Mouse (Mus musculus) neural tube, embryonic 12.5 days (tissue): Measurements from ENCODE around the gene Atp23. TPM values are rescaled to one million over a fixed set of nuclear protein-coding genes. Genes with fewer than 3 reads are reported as not detected.
"Not testable (repeated sequence)": the region's sequence is repeated elsewhere in the genome, so short reads cannot be mapped to it uniquely, and the experiment has no call there.

Source experiments
- ATAC-seq: fragments of 200-750 bp; cut with Nextera tagmentation; 2 replicates; pipeline ENCODE4 v1.8.0; 2017; ENCODE audit warnings: low read depth, mild to moderate bottlenecking, moderate TSS enrichment, moderate library complexity; ENCODE audit not compliant: low FRiP score
- H3K27ac ChIP-seq: fragments of 300-500 bp; sonication (generic); 2 replicates; pipeline ENCODE4 v1.5.1; 2016
- H3K27me3 ChIP-seq: fragments of 300-500 bp; sonication (generic); replicated peaks from 2 replicates; pipeline ENCODE4 v1.6.1; 2016; ENCODE audit warnings: mild to moderate bottlenecking
- H3K36me3 ChIP-seq: fragments of 300-500 bp; sonication (generic); 2 replicates; pipeline ENCODE4 v1.6.1; 2016; ENCODE audit warnings: mild to moderate bottlenecking
- H3K4me1 ChIP-seq: fragments of 300-500 bp; sonication (generic); 2 replicates; pipeline ENCODE4 v1.6.1; 2016
- H3K4me2 ChIP-seq: fragments of 300-500 bp; sonication (generic); replicated peaks from 2 replicates; pipeline ENCODE4 v1.6.1; 2016; ENCODE audit warnings: mild to moderate bottlenecking
- H3K4me3 ChIP-seq: fragments of 300-500 bp; sonication (generic); 2 replicates; pipeline ENCODE4 v1.5.1; 2016
- H3K9ac ChIP-seq: fragments of 300-500 bp; sonication (generic); 2 replicates; pipeline ENCODE4 v1.6.1; 2016; ENCODE audit warnings: mild to moderate bottlenecking
- H3K9me3 ChIP-seq: fragments of 300-500 bp; sonication (generic); 2 replicates; pipeline ENCODE4 v1.6.1; 2016; ENCODE audit warnings: mild to moderate bottlenecking
- WGBS: fragments of 180-500 bp; shearing (Covaris S2); methylation state at CpG from one replicate; pipeline ENCODE4 v1.1.7; 2016; 5-methylcytosine and 5-hydroxymethylcytosine counted together
- polyA plus RNA-seq: library from polyadenylated mRNA; unstranded; fragments of >200 nt; fragmentation: Nextera tagmentation; extraction: Ambion mirVana; gene quantifications from 2 replicates; pipeline ENCODE4 v1.2.1, GENCODE M21; 2016

Atp23 gene
- polyA plus RNA-seq, 1 experiment from 2014 or later = 13.1 TPM

DNA sequence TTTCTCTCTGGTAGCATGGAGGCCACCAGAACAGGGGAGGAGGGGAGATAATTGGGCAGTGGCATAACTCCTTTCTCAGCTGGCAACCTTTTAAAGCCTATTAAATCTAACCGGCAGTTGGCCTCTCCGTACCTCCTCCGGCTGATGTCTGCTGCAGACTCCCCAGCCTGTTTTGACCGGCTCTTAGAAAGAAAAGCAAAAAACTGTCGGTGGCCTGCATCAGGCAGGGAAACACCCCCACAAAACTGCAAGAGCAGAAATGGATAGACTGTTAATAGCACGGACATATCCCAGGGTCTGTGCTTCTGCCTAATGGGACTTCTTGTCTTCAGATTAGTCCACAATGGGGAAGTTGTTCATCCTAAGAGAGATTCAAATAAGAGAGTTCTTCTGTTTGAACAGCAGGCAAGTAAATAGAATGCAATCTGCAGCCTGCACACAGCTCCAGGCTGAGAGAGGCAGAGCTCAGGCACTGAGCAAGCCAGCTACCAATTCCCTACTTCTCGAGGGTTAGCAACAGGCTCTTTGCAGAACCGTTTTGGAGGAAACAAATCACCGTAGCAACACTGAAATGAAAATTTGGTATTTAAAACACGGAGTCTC is 55.7 kb downstream of the Atp23 start:
- no peak overlapping the region for H3K9ac ChIP-seq
- peaks cover 8% of the 10 kb centered on the region; the same call in 1 of the 2 replicates for H3K9me3 ChIP-seq
- no peak overlapping the region for H3K27ac ChIP-seq
- no peaks in the 10 kb centered on the region for H3K27me3 ChIP-seq
- H3K4me2 ChIP-seq = peak overlapping the region; percentile 41
- no peak overlapping the region for H3K4me3 ChIP-seq
- no peaks in the 10 kb centered on the region for H3K36me3 ChIP-seq
- H3K4me1 ChIP-seq = peaks cover 11% of the 10 kb centered on the region; the same call in 1 of the 2 replicates
- 22% methylated on average over 10 of the region's 10 CpGs for WGBS
- ATAC-seq = peak; percentile 59; the same call in 1 of the 2 replicates

DNA sequence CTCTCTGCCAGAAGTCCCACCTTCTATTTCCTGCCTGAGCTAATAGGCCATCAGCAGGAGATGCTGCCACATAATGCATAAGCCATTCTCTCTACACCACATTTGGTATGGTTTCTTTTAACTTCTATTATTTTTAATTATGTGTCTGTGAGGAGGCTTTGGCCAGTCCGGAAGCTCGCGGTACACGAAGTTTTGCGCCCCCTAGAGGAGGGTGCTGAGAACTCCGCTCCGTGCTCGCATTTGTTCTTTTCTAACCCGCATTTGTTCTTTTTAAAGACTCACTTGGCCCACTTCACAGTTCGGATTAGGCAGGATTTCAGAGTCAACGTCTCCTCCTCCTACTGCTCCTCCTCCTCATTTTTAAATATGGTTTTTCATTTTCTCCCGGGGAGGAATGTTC is 56.5 kb downstream of the Atp23 start:
- WGBS = 38% methylated on average over 12 of the region's 12 CpGs
- Histone ChIP-seq H3K9ac (no peak overlapping the region), H3K27ac (no peak overlapping the region), H3K27me3 (no peaks in the 10 kb centered on the region), H3K9me3 (peaks cover 8% of the 10 kb centered on the region; the same call in 1 of the 2 replicates), H3K4me3 (no peak overlapping the region), H3K36me3 (no peaks in the 10 kb centered on the region), H3K4me1 (peaks cover 11% of the 10 kb centered on the region; the same call in 1 of the 2 replicates), H3K4me2 (no peak overlapping the region)
- peak; percentile 23; the same call in 1 of the 2 replicates for ATAC-seq

DNA sequence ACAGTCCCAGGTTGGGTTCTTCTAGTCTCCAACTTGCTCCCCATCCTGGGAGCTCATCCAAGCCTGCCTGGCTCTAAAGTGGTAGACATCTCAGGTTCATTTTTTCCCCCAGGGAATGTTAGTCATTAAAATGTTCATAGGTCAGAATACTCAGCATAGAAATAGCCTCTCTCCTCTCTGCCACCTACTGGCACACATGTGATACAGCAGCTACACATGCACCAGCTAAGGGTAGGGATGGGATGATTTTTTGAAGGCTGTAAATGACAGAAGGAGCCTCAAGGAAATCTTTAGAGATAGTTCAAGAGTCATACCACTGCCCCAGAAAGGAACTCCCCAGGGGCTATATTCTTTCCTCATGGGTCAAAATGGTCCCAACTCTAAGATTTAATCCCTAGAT is 60.9 kb downstream of the Atp23 start:
- Histone ChIP-seq H3K4me1 (peaks cover 2% of the 10 kb centered on the region; the same call in 1 of the 2 replicates), H3K9me3 (peaks cover 8% of the 10 kb centered on the region; the same call in 1 of the 2 replicates), H3K36me3 (no peaks in the 10 kb centered on the region), H3K4me2 (no peak overlapping the region), H3K4me3 (no peak overlapping the region), H3K27me3 (no peaks in the 10 kb centered on the region), H3K9ac (no peak overlapping the region), H3K27ac (no peak overlapping the region)
- ATAC-seq = no peak

DNA sequence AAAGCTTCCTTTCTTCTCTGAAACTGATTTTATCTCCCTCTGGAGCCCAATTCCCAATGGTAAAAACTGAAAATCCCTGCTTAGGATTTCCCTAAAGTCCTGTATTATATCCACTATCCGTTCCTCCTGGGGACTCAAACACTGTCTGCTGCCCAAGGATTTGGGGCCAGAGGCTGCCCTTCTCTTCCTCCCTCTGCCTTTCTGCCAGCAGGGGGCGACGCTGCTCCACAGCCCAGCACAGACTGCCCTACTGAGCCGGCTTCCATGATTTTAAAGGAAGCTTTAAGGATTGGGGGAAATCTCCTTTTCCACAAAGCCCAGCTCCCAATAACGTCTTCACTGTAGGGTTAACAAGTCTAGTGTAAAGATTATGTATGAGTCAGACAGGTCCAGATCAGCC is 68.1 kb downstream of the Atp23 start:
- Histone ChIP-seq H3K4me2 (no peak overlapping the region), H3K9ac (no peak overlapping the region), H3K27me3 (no peaks in the 10 kb centered on the region), H3K4me1 (no peaks in the 10 kb centered on the region), H3K9me3 (no peaks in the 10 kb centered on the region), H3K4me3 (no peak overlapping the region), H3K36me3 (no peaks in the 10 kb centered on the region), H3K27ac (no peak overlapping the region)
- no peak for ATAC-seq
- WGBS = 44% methylated on average over 5 of the region's 5 CpGs

DNA sequence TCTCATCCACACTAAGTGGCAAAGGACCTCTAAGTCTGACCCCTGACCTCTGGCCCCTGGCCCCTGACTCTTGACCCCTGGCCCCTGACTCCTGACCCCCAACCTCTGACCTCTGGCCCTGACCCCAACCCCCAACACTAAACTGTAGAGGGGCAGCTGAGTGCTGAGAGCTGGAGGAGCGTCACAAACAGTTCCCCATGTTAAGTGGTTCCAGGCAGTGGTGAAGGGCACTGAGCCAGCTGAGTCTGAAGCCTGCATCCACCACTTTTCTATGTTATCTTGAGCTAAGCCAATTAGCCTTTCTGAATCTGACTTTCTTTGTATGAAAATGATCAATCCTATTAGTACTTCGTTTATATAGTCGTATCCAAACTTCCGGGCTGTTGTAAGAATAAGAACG is 69.8 kb downstream of the Atp23 start:
- H3K27ac ChIP-seq = no peak overlapping the region
- no peak overlapping the region for H3K9ac ChIP-seq
- no peak for ATAC-seq
- H3K4me1 ChIP-seq = no peaks in the 10 kb centered on the region
- no peaks in the 10 kb centered on the region for H3K9me3 ChIP-seq
- no peak overlapping the region for H3K4me2 ChIP-seq
- H3K27me3 ChIP-seq = no peaks in the 10 kb centered on the region
- no peaks in the 10 kb centered on the region for H3K36me3 ChIP-seq
- no peak overlapping the region for H3K4me3 ChIP-seq
- WGBS = 94% methylated on average over 5 of the region's 5 CpGs

DNA sequence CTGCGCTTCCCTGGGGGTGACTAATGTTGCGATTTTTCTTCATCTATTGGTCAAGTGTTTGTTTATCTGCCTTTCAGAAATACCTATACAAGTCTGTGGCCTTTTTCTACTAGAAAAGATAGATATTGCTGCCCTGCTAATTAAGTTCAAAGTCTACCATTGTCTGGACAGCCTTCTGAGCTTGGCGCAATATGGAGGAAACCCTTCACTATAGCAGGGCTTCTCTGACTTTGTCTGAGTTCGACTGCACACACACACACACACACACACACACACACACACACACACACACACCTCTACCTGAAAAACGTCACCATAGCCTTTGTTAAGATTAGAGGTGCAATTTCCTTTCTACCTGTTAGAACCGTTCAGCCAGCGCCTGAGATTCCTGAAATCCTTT is 72.5 kb downstream of the Atp23 start:
- Histone ChIP-seq H3K4me3 (no peak overlapping the region), H3K4me2 (no peak overlapping the region), H3K4me1 (no peaks in the 10 kb centered on the region), H3K27ac (no peak overlapping the region), H3K36me3 (no peaks in the 10 kb centered on the region), H3K9me3 (no peaks in the 10 kb centered on the region), H3K9ac (no peak overlapping the region), H3K27me3 (no peaks in the 10 kb centered on the region)
- 61% methylated on average over 7 of the region's 7 CpGs for WGBS
- ATAC-seq = peak; percentile 59

DNA sequence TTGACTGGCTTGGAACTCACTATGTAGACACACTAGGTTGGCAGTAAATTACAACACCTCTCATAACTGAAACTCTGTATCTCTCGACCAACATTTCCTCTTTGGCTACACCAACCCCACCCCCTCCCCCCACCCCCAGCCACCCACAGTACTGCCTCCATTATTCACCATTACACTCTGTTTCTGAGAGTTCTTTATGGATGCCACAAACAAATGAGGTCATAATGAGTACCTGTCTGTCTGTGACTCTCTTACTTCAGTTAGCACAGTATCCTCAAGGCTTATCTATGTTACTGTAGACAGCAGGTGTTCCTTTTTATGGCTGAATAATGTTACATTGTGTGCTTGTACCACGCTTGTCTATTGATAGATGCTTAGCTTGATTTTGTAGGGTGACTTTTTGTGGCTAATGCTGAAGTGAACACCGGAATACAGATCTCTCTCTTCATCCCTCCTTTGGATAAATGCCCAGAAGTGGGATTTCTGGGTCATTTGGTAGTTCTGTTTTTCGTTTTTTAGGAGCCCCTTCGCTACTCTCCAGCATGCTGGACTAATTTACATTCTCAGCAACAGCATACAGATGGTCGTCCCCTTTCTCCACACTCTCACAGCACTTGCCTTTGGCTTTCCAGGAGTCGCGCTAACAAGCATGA is 73.1 kb downstream of the Atp23 start:
- ATAC-seq = peak; percentile 82
- no peak overlapping the region for H3K4me2 ChIP-seq
- H3K36me3 ChIP-seq = no peaks in the 10 kb centered on the region
- no peak overlapping the region for H3K27ac ChIP-seq
- H3K4me3 ChIP-seq = no peak overlapping the region
- no peaks in the 10 kb centered on the region for H3K4me1 ChIP-seq
- H3K9me3 ChIP-seq = no peaks in the 10 kb centered on the region
- H3K9ac ChIP-seq = no peak overlapping the region
- WGBS = 40% methylated on average over 8 of the region's 8 CpGs
- no peaks in the 10 kb centered on the region for H3K27me3 ChIP-seq

DNA sequence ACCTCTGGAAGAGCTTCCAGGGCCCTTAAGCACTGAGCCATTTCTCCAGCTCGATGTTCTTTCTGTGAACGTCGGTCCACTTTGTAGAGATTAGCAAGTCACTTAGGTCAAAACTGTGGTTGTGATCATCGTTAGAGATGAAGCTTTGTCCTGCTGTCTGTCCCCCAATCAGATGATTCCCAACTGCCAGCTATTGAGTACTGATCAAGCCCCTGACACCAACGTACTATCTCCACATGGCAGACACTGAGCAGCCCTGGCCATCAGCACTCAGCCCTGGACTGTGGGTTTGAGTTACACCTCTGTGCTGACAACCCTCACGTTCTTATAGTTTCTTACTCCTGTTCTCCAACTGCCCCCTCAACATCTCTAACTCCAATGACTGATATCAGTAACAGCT is 74.2 kb downstream of the Atp23 start:
- H3K9ac ChIP-seq = no peak overlapping the region
- no peaks in the 10 kb centered on the region for H3K4me1 ChIP-seq
- no peak for ATAC-seq
- no peak overlapping the region for H3K27ac ChIP-seq
- no peak overlapping the region for H3K4me3 ChIP-seq
- no peaks in the 10 kb centered on the region for H3K36me3 ChIP-seq
- H3K4me2 ChIP-seq = no peak overlapping the region
- no peaks in the 10 kb centered on the region for H3K9me3 ChIP-seq
- WGBS = 97% methylated on average over 6 of the region's 6 CpGs
- H3K27me3 ChIP-seq = no peaks in the 10 kb centered on the region

DNA sequence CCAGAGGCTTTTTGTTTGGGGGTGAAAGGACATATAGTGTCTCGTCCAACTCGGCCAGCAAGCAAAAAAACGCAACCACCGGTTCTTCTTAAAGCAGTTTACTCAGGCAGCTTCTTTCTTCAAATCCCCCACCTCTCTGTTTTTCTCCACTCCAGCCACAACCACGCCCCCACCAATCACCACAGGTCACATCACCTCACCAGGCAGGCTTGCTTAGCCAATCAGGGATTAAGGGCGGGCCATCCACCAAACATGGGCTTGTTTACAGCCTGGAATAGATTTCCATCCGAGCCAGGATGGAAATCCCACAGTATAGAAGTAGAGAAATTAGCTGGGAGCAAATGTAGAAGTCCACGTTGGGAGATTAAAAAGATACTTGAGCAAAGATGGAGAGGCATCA is 74.9 kb downstream of the Atp23 start:
- H3K27me3 ChIP-seq, ATAC-seq, H3K27ac ChIP-seq, H3K4me1 ChIP-seq, H3K9ac ChIP-seq, H3K9me3 ChIP-seq, H3K4me2 ChIP-seq, H3K36me3 ChIP-seq, H3K4me3 ChIP-seq: not testable (repeated sequence)
- 91% methylated on average over 8 of the region's 8 CpGs for WGBS

DNA sequence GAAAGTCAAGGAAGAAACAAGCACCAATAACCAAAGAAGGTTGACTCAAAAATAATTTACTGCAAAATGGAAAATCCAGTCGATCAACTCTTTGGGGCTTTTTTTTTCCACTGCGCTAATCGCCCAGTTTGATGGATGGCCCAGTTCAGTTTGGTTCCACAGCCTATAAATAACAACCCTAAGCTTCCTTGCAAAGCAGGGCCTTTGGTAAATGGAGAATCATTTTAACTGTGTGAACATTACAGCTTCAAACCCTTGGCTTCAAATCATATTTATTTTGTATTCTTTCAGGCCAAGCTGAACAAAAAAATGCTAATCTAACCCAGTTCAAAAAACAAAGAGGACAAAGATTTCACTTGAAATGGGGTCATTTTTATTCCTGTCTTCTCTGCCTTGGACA is 78.7 kb downstream of the Atp23 start:
- no peak for ATAC-seq
- H3K4me3 ChIP-seq = no peak overlapping the region
- H3K27ac ChIP-seq = no peak overlapping the region
- no peak overlapping the region for H3K4me2 ChIP-seq
- H3K36me3 ChIP-seq = no peaks in the 10 kb centered on the region
- H3K27me3 ChIP-seq = no peaks in the 10 kb centered on the region
- no peaks in the 10 kb centered on the region for H3K4me1 ChIP-seq
- no peak overlapping the region for H3K9ac ChIP-seq
- 60% methylated on average over 3 of the region's 3 CpGs for WGBS
- H3K9me3 ChIP-seq = no peaks in the 10 kb centered on the region

Other genes starting within 250 kb of the Atp23 start
- 39.4 and 42.6 TPM in 2 replicates for gene Ctdsp2, start 77.4 kb upstream of the Atp23 start, polyA plus RNA-seq
- gene Avil, start 99.4 kb upstream of the Atp23 start, polyA plus RNA-seq = 5.2 and 10.0 TPM in 2 replicates
- gene Tsfm, start 129.5 kb upstream of the Atp23 start, polyA plus RNA-seq = 70.7 and 70.9 TPM in 2 replicates
- 31.5 and 32.5 TPM in 2 replicates for gene Mettl1, start 140.1 kb upstream of the Atp23 start, polyA plus RNA-seq
- gene Eef1akmt3, start 140.2 kb upstream of the Atp23 start, polyA plus RNA-seq = 0.15 and 0.17 TPM in 2 replicates
- 0.13 and 0.25 TPM in 2 replicates for gene Cyp27b1, start 146.9 kb upstream of the Atp23 start, polyA plus RNA-seq
- gene March9, start 158.8 kb upstream of the Atp23 start, polyA plus RNA-seq = 6.1 TPM in 2 replicates
- gene Cdk4, start 162.2 kb upstream of the Atp23 start, polyA plus RNA-seq = 1,857 and 1,896 TPM in 2 replicates
- 137 and 147 TPM in 2 replicates for gene Tspan31, start 168.9 kb upstream of the Atp23 start, polyA plus RNA-seq
- 1.1 and 1.3 TPM in 2 replicates for gene Agap2, start 173.9 kb upstream of the Atp23 start, polyA plus RNA-seq
- 118 and 123 TPM in 2 replicates for gene Os9, start 219.8 kb upstream of the Atp23 start, polyA plus RNA-seq